Mouse (Mus musculus): ENCODE data around the gene Nppa.
"Not testable (repeated sequence)": the region's sequence is repeated elsewhere in the genome, so short reads cannot be mapped to it uniquely, and the experiment has no call there.

Nppa gene

DNA sequence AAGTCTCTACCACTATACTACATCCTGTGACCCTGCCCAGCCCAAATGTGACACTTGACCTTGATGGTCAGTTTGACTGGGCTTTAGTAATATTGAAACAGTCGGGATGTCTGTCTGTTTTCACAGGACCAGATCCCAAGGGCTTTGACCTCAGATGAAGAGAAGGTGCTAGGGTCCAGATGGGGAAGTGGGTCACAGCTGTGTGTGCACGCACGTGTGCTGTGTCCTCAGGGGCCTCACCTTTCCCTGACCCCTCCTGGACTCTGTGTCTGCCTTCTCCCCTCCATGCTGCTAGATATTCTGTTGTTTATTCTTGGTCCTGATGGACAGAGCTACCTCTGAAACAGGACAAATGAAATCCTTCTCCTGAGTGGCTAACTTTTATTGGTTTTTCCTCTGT is 10.8 kb downstream of the Nppa start:
- DNase-seq (ENCODE audit: low spot score), result no peak

DNA sequence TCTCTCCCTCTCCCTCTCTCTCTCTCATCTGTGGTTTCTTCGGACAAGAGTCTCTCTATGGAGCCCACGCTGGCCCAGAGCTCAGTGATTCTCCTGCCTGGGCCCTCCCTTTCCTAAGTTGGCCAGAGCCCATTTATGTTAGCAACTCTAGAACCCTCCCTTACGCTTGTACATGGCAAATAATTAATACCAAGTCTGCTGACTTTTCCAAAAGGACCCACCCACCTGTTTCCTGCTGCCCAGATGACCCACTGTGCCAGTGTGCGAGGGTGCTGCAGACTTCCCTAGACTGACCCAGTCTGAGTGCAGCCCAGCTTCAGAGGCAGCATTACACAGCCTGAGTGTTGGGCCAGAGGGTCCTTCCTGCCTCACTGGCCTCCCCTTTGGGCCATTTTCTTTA is 11.7 kb downstream of the Nppa start:
- DNase-seq (ENCODE audit: low spot score), result no peak

DNA sequence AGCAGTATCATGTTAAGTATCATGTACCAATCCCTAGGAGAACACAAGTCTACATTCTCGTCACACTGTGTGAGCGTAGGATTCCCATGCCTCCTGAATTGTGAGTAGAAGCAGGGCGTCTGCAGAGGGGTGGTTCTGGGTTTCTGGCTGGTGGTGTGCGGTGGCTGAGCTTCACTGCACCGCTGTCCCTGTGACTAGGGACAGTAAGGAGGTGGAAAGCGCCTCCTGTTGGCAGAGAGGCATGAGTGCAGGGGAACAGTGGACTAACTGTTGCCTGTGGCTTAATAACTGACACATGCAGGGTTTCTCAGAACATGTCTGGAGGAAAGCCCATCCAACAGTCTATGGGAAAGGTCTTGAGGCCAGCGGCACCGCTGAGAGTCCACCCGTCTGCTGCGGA is 14.9 kb downstream of the Nppa start:
- DNase-seq (ENCODE audit: low spot score), result no peak

DNA sequence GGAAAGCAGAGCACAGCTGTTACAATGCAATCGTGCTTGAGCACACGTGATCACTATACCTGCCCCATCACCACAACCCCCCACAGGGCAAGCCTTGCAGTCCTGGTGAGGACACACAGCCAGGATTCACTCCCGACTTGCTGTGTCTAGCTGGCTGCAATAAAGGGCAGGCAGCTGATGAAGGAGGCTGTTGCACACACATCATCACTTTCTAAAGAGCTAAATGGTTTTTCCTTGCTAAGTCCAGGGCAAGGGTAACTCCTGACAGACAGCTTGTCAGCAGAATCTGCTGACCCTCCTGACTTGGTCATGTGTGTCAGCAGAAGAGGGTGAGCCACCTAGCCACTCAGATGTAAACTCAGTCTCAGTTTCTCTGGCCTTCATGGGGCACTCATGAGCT is 16.5 kb downstream of the Nppa start:
- no peak for DNase-seq (ENCODE audit: low spot score)

- no peak for DNase-seq (ENCODE audit: low spot score)
These were observed 17.9 kb downstream of the Nppa start for GRCm38 (mm10) chr4:148018410-148018809.

GRCm38 (mm10) chr4:148024003-148024402 is 23.5 kb downstream of the Nppa start:
- no peak for DNase-seq (ENCODE audit: low spot score)

GRCm38 (mm10) chr4:148029297-148029696 is 28.8 kb downstream of the Nppa start:
- DNase-seq (ENCODE audit: low spot score), result no peak

- DNase-seq (ENCODE audit: low spot score), result no peak
These were observed 30.0 kb downstream of the Nppa start for GRCm38 (mm10) chr4:148030506-148030905.

DNA sequence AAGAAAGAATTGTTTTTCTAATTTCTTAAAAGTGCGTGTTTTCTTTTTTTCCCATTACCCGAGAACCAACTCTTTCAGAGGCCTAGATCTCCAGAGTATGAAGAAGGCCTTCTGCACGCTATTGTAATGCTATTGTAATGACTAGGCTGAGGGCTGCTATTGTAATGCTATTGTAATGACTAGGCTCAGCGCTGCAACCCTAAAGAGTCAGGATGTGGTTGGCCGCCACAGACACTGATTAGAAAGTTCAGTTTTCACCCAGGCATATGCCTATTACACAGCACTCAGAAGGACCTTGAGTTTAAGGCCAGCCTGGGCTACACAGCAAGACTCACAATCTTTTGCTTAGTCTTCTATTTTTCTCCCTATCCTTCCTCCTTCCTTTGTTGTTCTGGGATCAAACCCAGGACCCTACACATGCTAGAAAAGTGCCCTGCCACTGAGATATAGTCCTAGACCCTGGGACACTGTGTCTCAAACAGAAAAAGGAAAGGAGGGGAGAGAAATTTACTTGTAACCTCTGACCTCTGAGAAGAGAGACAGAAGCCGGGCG is 33.4 kb downstream of the Nppa start:
- DNase-seq (ENCODE audit: low spot score), result no peak

- DNase-seq (ENCODE audit: low spot score), result no peak
These were observed 34.9 kb downstream of the Nppa start for GRCm38 (mm10) chr4:148035440-148035839.

DNA sequence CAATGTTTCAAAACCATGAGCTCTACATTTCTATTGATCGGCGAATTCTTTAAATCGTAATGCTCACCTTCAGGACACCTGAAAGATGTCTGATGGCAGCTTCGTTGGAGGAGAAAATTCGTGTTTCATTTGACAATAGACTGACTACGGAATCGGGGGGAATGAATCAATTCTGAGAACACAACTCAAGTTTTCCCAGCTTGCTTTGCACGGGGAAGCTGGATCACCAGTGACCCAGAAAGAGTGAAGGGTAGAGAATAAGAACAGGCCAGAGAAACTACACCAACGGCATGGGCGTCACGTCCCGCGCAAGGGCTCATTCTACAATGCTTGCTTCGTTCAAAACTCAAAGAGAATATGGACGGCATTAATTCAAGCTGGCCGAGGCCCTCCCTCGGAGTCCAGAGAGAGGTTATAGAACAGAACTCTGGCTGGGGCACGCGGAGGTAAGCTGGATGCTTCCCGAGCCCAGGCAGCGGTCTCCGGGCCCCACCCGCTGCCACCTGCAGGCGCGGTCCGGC is 37.6 kb downstream of the Nppa start:
- DNase-seq (ENCODE audit: low spot score), result no peak

DNA sequence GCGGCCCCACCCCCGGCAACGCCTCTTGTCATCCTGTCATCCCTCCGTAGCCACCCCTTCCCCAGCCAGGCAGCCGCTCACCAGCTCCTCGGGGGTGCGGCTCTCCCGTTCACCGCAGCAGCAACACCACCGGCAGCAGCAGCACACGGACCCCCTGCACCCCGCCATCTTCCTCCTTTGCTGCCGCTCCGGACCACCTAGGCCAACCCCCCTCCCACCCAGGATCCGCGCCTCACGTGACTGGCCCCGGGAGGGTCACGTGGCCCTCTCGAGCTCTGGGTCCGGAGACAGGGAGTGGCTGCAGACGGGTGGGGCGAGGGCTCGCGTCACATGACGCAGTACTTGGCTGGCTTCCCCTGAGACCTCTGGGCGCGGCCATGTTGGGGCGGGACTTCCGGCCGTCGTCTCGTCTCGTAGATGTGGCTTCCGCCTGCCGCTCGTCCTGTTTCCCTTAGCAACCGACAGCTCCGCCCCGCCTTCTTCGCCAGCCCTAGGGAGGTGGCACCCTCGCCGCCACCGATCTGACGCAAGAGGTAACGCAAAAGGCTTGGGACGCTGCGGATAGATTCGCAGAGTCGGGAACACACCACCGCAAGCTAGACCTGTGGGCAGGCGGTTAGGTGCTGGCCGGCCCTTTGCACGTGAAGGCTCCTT is 38.2 kb downstream of the Nppa start, which contains the start of the genes Clcn6 and Mthfr:
Gene Clcn6, minus strand, starts transcription at position 222 of the 654 bp plus-strand sequence.
Gene Mthfr, plus strand, starts transcription at position 478 of the 654 bp plus-strand sequence.
- DNase-seq (ENCODE audit: low spot score), result peak; percentile 98

GRCm38 (mm10) chr4:148039254-148040028 is 38.9 kb downstream of the Nppa start:
- DNase-seq (ENCODE audit: low spot score), result no peak

GRCm38 (mm10) chr4:148040029-148040830 is 39.7 kb downstream of the Nppa start:
- DNase-seq (ENCODE audit: low spot score), result no peak

DNA sequence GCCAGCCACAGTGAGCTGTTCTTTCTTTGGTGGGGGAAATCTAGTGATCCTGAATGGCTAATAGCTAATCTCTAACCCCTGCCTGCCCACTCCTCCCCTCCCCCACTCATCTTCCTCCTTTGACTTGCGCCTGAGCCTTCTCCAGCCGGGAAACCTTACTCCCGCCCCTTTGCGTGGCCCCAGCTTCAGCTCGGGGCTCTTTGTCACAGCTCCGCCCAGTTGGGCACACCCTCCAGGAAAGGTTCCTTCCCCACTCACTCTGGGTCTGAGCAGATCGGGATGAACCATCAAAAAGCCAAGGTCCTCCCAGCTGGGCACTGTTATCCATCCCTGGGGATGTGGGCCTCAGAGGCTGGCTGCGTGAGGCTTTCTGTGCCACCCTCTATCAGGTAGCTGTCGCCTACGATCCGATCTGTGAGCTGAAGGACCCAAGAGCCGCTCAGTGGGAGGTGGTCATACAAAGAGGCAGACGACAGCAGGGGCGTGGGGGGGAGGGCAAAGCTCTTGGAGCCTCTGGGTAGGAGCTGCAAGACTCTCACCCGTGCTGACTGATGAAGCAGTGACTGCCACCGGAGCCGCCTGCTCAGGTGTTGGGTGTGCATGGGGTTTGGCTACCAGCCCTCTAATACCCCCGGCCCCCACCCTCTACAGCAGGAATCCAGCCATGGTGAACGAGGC is 40.5 kb downstream of the Nppa start:
- DNase-seq (ENCODE audit: low spot score), result no peak

DNA sequence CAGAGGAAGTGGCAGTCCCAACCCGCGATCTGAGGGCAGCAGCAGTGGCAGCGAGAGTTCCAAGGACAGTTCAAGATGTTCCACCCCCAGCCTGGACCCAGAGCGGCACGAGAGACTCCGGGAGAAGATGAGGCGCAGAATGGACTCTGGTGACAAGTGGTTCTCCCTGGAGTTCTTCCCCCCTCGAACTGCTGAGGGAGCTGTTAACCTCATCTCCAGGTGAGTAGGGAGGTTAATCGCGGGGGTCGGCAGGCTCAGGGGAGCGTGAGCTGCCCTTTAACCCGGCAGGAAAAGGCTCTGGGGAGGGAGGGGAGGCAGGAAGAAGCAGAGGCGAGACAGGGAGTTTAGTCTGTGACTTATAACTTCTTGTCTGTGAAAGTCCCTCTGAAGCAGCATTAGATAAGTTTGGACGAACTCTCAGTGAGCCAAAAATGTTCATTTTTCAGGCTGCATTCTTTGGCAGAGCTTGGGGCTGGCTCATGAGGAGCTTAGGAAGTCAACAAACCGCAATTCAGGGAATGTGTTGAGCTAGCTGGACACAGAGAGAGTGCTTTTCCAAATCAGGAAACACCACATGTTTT is 41.2 kb downstream of the Nppa start:
- no peak for DNase-seq (ENCODE audit: low spot score)

DNA sequence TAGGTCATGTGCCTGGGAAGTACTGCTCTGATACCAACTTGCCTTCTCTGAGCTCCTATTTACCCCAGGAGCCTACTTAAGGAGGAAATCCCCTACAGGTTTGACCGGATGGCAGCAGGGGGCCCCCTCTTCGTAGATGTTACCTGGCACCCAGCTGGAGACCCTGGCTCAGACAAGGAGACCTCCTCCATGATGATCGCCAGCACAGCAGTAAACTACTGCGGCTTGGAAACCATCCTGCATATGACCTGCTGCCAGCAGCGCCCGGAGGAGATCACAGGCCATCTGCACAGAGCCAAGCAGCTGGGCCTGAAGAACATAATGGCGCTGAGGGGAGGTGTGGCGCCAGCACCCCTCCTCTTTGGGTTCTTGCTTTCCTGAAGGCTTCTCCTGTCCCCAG is 42.8 kb downstream of the Nppa start:
- not testable (repeated sequence) for DNase-seq (ENCODE audit: low spot score)

- no peak for DNase-seq (ENCODE audit: low spot score)
These were observed 43.6 kb downstream of the Nppa start for GRCm38 (mm10) chr4:148044113-148044512.

DNA sequence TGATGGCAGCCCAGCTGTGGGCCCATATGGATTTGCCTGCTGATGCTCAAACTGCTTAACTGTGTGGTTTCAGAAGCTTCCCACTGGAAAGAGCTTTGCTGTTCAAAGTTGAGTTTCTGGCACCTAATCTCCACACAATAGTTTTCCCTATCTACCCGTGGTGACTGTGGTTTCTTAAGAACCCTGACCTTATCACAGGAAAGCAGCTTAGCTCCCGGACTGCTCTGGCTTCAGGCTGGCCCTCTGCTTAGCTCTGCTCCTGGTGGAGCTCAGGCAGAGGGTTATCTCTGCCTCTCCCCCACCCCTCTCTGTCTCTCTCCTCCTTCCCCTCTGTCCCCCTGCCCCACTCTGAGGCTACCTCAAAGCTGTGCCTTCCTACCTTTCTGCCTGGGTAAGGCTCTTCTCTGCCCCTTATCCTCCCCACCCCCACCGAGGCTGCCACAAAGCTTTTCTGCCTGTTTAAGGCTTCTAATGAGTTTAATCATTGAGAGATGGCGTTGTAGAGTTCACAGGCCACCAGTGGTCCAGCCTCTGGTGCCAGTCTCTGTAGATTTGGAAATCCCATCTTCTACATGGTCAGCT is 46.0 kb downstream of the Nppa start:
- DNase-seq (ENCODE audit: low spot score), result no peak

GRCm38 (mm10) chr4:148050396-148050914 is 49.9 kb downstream of the Nppa start:
- not testable (repeated sequence) for DNase-seq (ENCODE audit: low spot score)
